Mouse (Mus musculus): ENCODE measurements at regions not wholly inside any gene's neighbourhood (a gene's known extent, or its start where the extent isn't known, plus 50 kb on each side); places are given as distances from the start of the nearest gene placed in this dataset.

DNA sequence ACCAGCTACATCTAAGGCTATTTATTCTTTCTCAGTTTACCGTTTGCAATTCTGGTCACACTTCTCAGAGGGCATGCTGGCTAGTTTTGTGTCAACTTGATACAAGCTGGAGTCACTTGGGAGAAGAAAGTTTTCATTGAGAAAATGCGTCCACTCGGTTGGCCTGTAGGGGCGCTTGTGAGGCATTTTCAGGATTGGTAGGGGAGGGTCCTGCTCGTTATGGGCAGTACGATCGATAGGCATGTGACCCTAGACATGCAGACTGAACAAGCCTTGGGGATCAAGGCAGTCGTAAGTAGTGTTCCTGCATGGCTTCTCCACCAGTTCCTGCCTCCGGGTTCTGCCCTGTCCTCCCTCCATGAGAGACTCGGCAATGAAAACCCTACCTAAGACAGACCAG lies 127.2 kb downstream of the Map3k7 start:
- TF ChIP-seq POLR2A (IDR thresholded peaks at IDR 0.05; ENCODE audit: insufficient read depth, low read depth, low read length) (no peak), CTCF (IDR thresholded peaks at IDR 0.05; ENCODE audit: insufficient read depth, low read depth, low read length) (no peak)

Measured in olfactory bulb, adult 2 months (tissue).